In the genomic region with DNA sequence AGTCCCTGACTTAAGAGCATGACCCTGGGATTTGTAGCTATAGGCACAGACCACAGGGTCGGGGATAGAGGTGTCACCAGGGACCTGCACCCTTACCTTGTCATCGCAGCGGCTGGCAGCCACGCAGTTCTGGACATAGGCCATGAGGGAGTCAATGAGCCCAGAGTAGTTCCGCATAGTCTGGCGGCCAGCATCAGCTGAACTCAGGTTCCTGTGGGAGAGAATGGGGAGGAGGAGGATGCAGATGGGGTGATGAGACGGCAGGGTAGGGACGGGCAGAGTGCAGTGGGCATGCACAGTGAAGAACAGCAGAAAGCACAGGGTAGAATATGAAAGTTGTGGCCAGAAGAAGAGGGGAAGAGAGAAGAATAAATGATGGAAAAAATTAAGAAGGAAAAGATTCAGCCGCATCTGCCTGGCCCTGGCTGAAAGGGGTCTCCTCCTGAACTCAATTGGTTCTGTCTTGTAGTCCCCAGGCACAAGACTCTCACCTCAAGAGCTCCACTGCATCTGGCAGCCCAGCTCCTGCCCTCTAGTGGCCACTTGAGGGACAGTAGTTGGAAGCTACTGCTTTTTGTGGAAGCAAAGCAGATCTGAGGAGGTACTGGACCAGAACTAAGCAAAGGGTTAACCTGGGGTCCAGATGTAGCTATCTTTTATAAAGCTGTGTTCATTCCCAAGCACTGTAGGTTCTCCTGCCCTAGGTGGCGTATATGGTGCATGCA, we compare ENCODE assay signal across 9 mouse cellular contexts. TPM values are rescaled to one million over a fixed set of nuclear protein-coding genes. Genes with fewer than 3 reads are reported as not detected.
DNase-seq lines count a peak whose midpoint lies in the region; ATAC-seq and TF ChIP-seq lines count a peak whose summit lies in the region.
"Had no signal": no experiment of that assay in that cellular context is flagged by ENCODE, and none has a peak within 500 bp of the region (broad histone marks: within the 10 kb centered on the region; RNA-seq: fewer than 3 reads in every experiment).

No protein-coding gene starts in this region.

- ATAC-seq in heart, postnatal 0 days (ENCODE audit: insufficient read depth, low read depth): peak; percentile 49; the same call in 1 of the 2 replicates
- no peak for ATAC-seq in midbrain, embryonic 14.5 days (ENCODE audit: low FRiP score, low TSS enrichment)
- 0 out of 2 replicates have a peak, but pooled peaks have one; percentile 52 for ATAC-seq in stomach, postnatal 0 days (ENCODE audit: low FRiP score, low TSS enrichment)

- H3K9me3 ChIP-seq in heart, postnatal 0 days (replicated peaks; ENCODE audit: control insufficient read depth, low read length): no peaks in the 10 kb centered on the region
- no peaks in the 10 kb centered on the region for H3K9me3 ChIP-seq in midbrain, embryonic 14.5 days (ENCODE audit: control insufficient read depth, low read length)
- H3K9me3 ChIP-seq in stomach, postnatal 0 days (ENCODE audit: control insufficient read depth, low read length): no peaks in the 10 kb centered on the region
- H3K9me3 ChIP-seq: limb, embryonic 15.5 days had no signal

- H3K4me1 ChIP-seq in heart, postnatal 0 days (ENCODE audit: control insufficient read depth, insufficient read depth): no peaks in the 10 kb centered on the region
- H3K4me1 ChIP-seq in midbrain, embryonic 14.5 days (ENCODE audit: control insufficient read depth, insufficient read depth, low read length): no peaks in the 10 kb centered on the region
- H3K4me1 ChIP-seq in stomach, postnatal 0 days (replicated peaks; ENCODE audit: control insufficient read depth, insufficient read depth): no peaks in the 10 kb centered on the region
- H3K4me1 ChIP-seq: limb, embryonic 15.5 days had no signal

- H3K27me3 ChIP-seq in heart, postnatal 0 days (ENCODE audit: control insufficient read depth, insufficient read depth, low read length): peaks cover 24% of the 10 kb centered on the region
- H3K27me3 ChIP-seq in midbrain, embryonic 14.5 days (ENCODE audit: control insufficient read depth, insufficient read depth, low read length): no peaks in the 10 kb centered on the region
- H3K27me3 ChIP-seq in stomach, postnatal 0 days (ENCODE audit: control insufficient read depth, insufficient read depth, low read length): no peaks in the 10 kb centered on the region
- H3K27me3 ChIP-seq: limb, embryonic 15.5 days had no signal

- peak; percentile 91 for TF ChIP-seq CTCF in heart, postnatal 0 days (IDR thresholded peaks at IDR 0.05; ENCODE audit: low read depth)
- peak; percentile 83 for TF ChIP-seq CTCF in left cerebral cortex, adult 2 months (IDR thresholded peaks at IDR 0.05)
- TF ChIP-seq CTCF in stomach, postnatal 0 days (IDR thresholded peaks at IDR 0.05; ENCODE audit: low read depth): peak; percentile 91

- no peak overlapping the region for H3K4me3 ChIP-seq in heart, postnatal 0 days (ENCODE audit: low read depth, low read length)
- no peak overlapping the region for H3K4me3 ChIP-seq in left cerebral cortex, adult 2 months
- no peak overlapping the region for H3K4me3 ChIP-seq in midbrain, embryonic 14.5 days (replicated peaks; ENCODE audit: low read depth, low read length)
- no peak overlapping the region for H3K4me3 ChIP-seq in stomach, postnatal 0 days (ENCODE audit: low read depth, low read length)
- H3K4me3 ChIP-seq: limb, embryonic 15.5 days had no signal

- H3K4me2 ChIP-seq in heart, postnatal 0 days (ENCODE audit: low read depth, low read length): no peak overlapping the region
- H3K4me2 ChIP-seq in midbrain, embryonic 14.5 days (ENCODE audit: low read length): no peak overlapping the region
- H3K4me2 ChIP-seq in stomach, postnatal 0 days (replicated peaks; ENCODE audit: low read depth): no peak overlapping the region
- H3K4me2 ChIP-seq: limb, embryonic 15.5 days had no signal

- no peak for TF ChIP-seq EP300 in heart, postnatal 0 days (IDR thresholded peaks at IDR 0.05; ENCODE audit: low read depth)
- TF ChIP-seq EP300 in stomach, postnatal 0 days (optimal IDR thresholded peaks at IDR 0.05): no peak

- peak; percentile 41 to 67 for DNase-seq in heart, adult 18-20 months
- DNase-seq in heart, adult 9 months (ENCODE audit: low spot score in 2 of 2): no peak
- DNase-seq in NIH3T3 (ENCODE audit: low read depth): peak; percentile 79
- DNase-seq in cerebellum, postnatal 25 days: peak; percentile 51 to 77
- peak; percentile 53 for DNase-seq in heart, postnatal 0 days (ENCODE audit: low spot score)
- peak; percentile 51 to 66 for DNase-seq in left cerebral cortex, adult 2 months (ENCODE audit: extremely low spot score in 1 of 2, low spot score in 2 of 2)
- DNase-seq in midbrain, embryonic 14.5 days: peak; percentile 79
- DNase-seq in stomach, postnatal 0 days (ENCODE audit: low spot score): peak; percentile 78

- H3K36me3 ChIP-seq in heart, postnatal 0 days (replicated peaks; ENCODE audit: control insufficient read depth, insufficient read depth, low read length): no peaks in the 10 kb centered on the region
- no peaks in the 10 kb centered on the region for H3K36me3 ChIP-seq in midbrain, embryonic 14.5 days (ENCODE audit: control insufficient read depth, insufficient read depth, low read length)
- H3K36me3 ChIP-seq in stomach, postnatal 0 days (ENCODE audit: control insufficient read depth, insufficient read depth, low read length): no peaks in the 10 kb centered on the region
- H3K36me3 ChIP-seq: limb, embryonic 15.5 days had no signal

- no peak overlapping the region for H3K9ac ChIP-seq in heart, postnatal 0 days (replicated peaks; ENCODE audit: low read depth, low read length)
- no peak overlapping the region for H3K9ac ChIP-seq in midbrain, embryonic 14.5 days (replicated peaks; ENCODE audit: low read length)
- H3K9ac ChIP-seq in stomach, postnatal 0 days (ENCODE audit: low read length): no peak overlapping the region
- H3K9ac ChIP-seq: limb, embryonic 15.5 days had no signal

- no peak overlapping the region for H3K27ac ChIP-seq in heart, postnatal 0 days (ENCODE audit: low read depth)
- no peak overlapping the region for H3K27ac ChIP-seq in left cerebral cortex, adult 2 months
- H3K27ac ChIP-seq in midbrain, embryonic 14.5 days (replicated peaks; ENCODE audit: low read depth, low read length): no peak overlapping the region
- no peak overlapping the region for H3K27ac ChIP-seq in stomach, postnatal 0 days (replicated peaks)
- H3K27ac ChIP-seq: limb, embryonic 15.5 days had no signal

- intact Hi-C loops in left cerebral cortex, adult 2 months (cut with DNase I): no loop called here

- WGBS in heart, postnatal 0 days: 54% methylated on average over 10 of the region's 10 CpGs
- 66% methylated on average over 10 of the region's 10 CpGs for WGBS in midbrain, embryonic 14.5 days
- 70% methylated on average over 10 of the region's 10 CpGs for WGBS in stomach, postnatal 0 days

RNA-seq across cellular contexts. Expression of a gene that starts 36.5 kb away (rescaled TPM):
- not detected for total RNA-seq in heart, adult 18-20 months (2021)
- total RNA-seq in heart, postnatal 0 days (2014; rRNA removed; ENCODE audit: low replicate concordance): 0.58 TPM in 1 of 2 replicates, not detected in the other
- 0.05 TPM in 2 replicates for polyA plus RNA-seq in heart, postnatal 0 days (2015; fragmentation: Nextera tagmentation; extraction: Ambion mirVana)
- under 1 TPM; 0.25 to 0.40 TPM for total RNA-seq in left cerebral cortex, adult 2 months (2021)
- 0.04 TPM in 1 of 2 replicates, not detected in the other for polyA plus RNA-seq in midbrain, embryonic 14.5 days (2014; fragmentation: Nextera tagmentation; extraction: Ambion mirVana)
- 29.8 and 34.2 TPM in 2 replicates for polyA plus RNA-seq in stomach, postnatal 0 days (2015; fragmentation: Nextera tagmentation; extraction: Ambion mirVana)

RNA-seq across cellular contexts. Expression of a gene that starts 46.4 kb away (rescaled TPM):
- total RNA-seq in heart, adult 18-20 months (2021): over 10,000 TPM in 1 of 2 experiments, 1,000 to 10,000 TPM in 1; 9,387 to 10,464 TPM
- 1,865 and 1,929 TPM in 2 replicates for total RNA-seq in heart, postnatal 0 days (2014; rRNA removed; ENCODE audit: low replicate concordance)
- 13,184 and 14,025 TPM in 2 replicates for polyA plus RNA-seq in heart, postnatal 0 days (2015; fragmentation: Nextera tagmentation; extraction: Ambion mirVana)
- 1 to 10 TPM; 7.5 to 8.9 TPM for total RNA-seq in left cerebral cortex, adult 2 months (2021)
- 0.34 TPM in 1 of 2 replicates, not detected in the other for polyA plus RNA-seq in midbrain, embryonic 14.5 days (2014; fragmentation: Nextera tagmentation; extraction: Ambion mirVana)
- 36.4 and 39.9 TPM in 2 replicates for polyA plus RNA-seq in stomach, postnatal 0 days (2015; fragmentation: Nextera tagmentation; extraction: Ambion mirVana)

Comparison
In these comparisons a context has a peak if more than half of its experiments do, and no peak if none do; other contexts are left out.
1. DNase-seq: peak in heart, adult 18-20 months (2 of 2), NIH3T3 (single experiment), cerebellum, postnatal 25 days (2 of 2), heart, postnatal 0 days (single experiment), left cerebral cortex, adult 2 months (2 of 2), midbrain, embryonic 14.5 days (single experiment) and stomach, postnatal 0 days (single experiment); none in heart, adult 9 months (0 of 2).
2. RNA of a gene that starts 46.4 kb away (total RNA-seq): 9,387 to 10,464 TPM in heart, adult 18-20 months and 1,865 to 1,929 TPM in heart, postnatal 0 days; 7.5 to 8.9 TPM in left cerebral cortex, adult 2 months; every median in the first group is over 100 times any median in the second.
3. Peak in every context shown above with its lines, with median percentiles within 50 percentile points of each other: CTCF ChIP-seq.